9 mouse cellular contexts compared by ENCODE assay signal in the genomic region with DNA sequence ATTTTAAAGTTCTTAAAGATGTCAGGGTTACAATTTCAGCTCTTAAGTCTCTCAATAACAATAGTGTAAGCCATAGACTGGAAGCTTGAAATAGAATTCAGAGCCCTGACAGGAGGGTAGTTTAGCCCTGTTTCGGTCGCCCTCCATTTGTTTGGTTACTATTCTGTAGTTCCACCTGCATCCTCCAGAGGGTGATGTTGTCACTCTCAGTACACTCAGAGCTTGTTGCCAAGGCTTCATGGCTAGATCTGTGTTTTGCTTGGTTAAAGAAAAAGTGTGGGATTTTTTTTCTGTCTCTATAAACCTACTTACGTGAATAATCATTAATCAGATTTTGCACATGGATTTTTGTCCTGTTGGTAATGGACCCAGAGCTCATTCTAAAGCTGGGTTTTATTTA. TPM values are rescaled to one million over a fixed set of nuclear protein-coding genes. Genes with fewer than 3 reads are reported as not detected.
DNase-seq lines count a peak whose midpoint lies in the region; ATAC-seq and TF ChIP-seq lines count a peak whose summit lies in the region.
"Had no signal": no experiment of that assay in that cellular context is flagged by ENCODE, and none has a peak within 500 bp of the region (broad histone marks: within the 10 kb centered on the region; RNA-seq: fewer than 3 reads in every experiment).

No protein-coding gene starts in this region.

- WGBS in heart, embryonic 11.5 days (ENCODE audit: insufficient replicate concordance), result 29% methylated on average over 3 of the region's 3 CpGs
- 30% methylated on average over 3 of the region's 3 CpGs for WGBS in kidney, embryonic 15.5 days
- WGBS in lung, adult 2 months, result 19% methylated on average over 3 of the region's 3 CpGs
- 32% methylated on average over 3 of the region's 3 CpGs for WGBS in neural tube, embryonic 14.5 days

- no peaks in the 10 kb centered on the region for H3K36me3 ChIP-seq in heart, embryonic 11.5 days (ENCODE audit: control insufficient read depth, insufficient read depth, low read length)
- peaks cover 12% of the 10 kb centered on the region for H3K36me3 ChIP-seq in kidney, embryonic 15.5 days
- peaks cover 15% of the 10 kb centered on the region for H3K36me3 ChIP-seq in neural tube, embryonic 14.5 days (ENCODE audit: control insufficient read depth, insufficient read depth, low read length)

- H3K27ac ChIP-seq in heart, embryonic 11.5 days (ENCODE audit: low read depth, low read length), result no peak overlapping the region
- H3K27ac ChIP-seq in kidney, embryonic 15.5 days, result no peak overlapping the region
- H3K27ac ChIP-seq in neural tube, embryonic 14.5 days (ENCODE audit: low read depth, low read length), result no peak overlapping the region
- H3K27ac ChIP-seq: heart, embryonic 13.5 days had no signal

- ATAC-seq in heart, embryonic 11.5 days (replicated peaks; ENCODE audit: insufficient number of reproducible peaks, low FRiP score, low TSS enrichment), result 0 out of 2 replicates have a peak, but pooled peaks have one; percentile 52
- 0 out of 2 replicates have a peak, but pooled peaks have one; percentile 36 for ATAC-seq in kidney, embryonic 15.5 days (replicated peaks; ENCODE audit: low FRiP score)
- ATAC-seq in neural tube, embryonic 14.5 days (ENCODE audit: low read depth), result peak; percentile 85; the same call in 1 of the 2 replicates

- TF ChIP-seq CTCF in lung, adult 2 months (IDR thresholded peaks at IDR 0.05; ENCODE audit: insufficient read depth, low read length), result peak; percentile 45; the same call in 1 of the 2 replicates

- no peaks in the 10 kb centered on the region for H3K4me1 ChIP-seq in heart, embryonic 11.5 days (ENCODE audit: control insufficient read depth, insufficient read depth, low read length)
- H3K4me1 ChIP-seq in kidney, embryonic 15.5 days, result no peaks in the 10 kb centered on the region
- H3K4me1 ChIP-seq in lung, adult 2 months (ENCODE audit: control insufficient read depth, insufficient read depth, low read length), result no peaks in the 10 kb centered on the region
- no peaks in the 10 kb centered on the region for H3K4me1 ChIP-seq in neural tube, embryonic 14.5 days (ENCODE audit: control insufficient read depth, insufficient read depth, low read length)

- DNase-seq in adrenal gland, postnatal 10 days, result peak; percentile 72
- DNase-seq in adrenal gland, adult 8-10 months, result no peak
- peak; percentile 68 for DNase-seq in CD4-positive helper T cell, adult 2 months (ENCODE audit: low read depth, low spot score)
- peak; percentile 80 to 82 for DNase-seq in cerebellum, postnatal 14 days
- DNase-seq in lung, adult 2 months, result no peak

- no peak for TF ChIP-seq POLR2A in lung, adult 2 months (IDR thresholded peaks at IDR 0.05; ENCODE audit: borderline replicate concordance, extremely low read depth, low read depth, low read length)

- H3K4me3 ChIP-seq in heart, embryonic 11.5 days (ENCODE audit: low read depth, low read length), result no peak overlapping the region
- no peak overlapping the region for H3K4me3 ChIP-seq in kidney, embryonic 15.5 days (replicated peaks)
- H3K4me3 ChIP-seq in lung, adult 2 months (replicated peaks; ENCODE audit: extremely low read depth, low read depth, low read length), result no peak overlapping the region
- no peak overlapping the region for H3K4me3 ChIP-seq in neural tube, embryonic 14.5 days (ENCODE audit: low read depth, low read length)
- H3K4me3 ChIP-seq: heart, embryonic 13.5 days had no signal

- H3K4me2 ChIP-seq in heart, embryonic 11.5 days, result no peak overlapping the region
- no peak overlapping the region for H3K4me2 ChIP-seq in kidney, embryonic 15.5 days
- no peak overlapping the region for H3K4me2 ChIP-seq in neural tube, embryonic 14.5 days (ENCODE audit: low read depth, low read length)
- H3K4me2 ChIP-seq: heart, embryonic 13.5 days had no signal

- no peaks in the 10 kb centered on the region for H3K9me3 ChIP-seq in heart, embryonic 11.5 days (replicated peaks; ENCODE audit: control insufficient read depth, low read length)
- H3K9me3 ChIP-seq in kidney, embryonic 15.5 days (replicated peaks), result no peaks in the 10 kb centered on the region
- no peaks in the 10 kb centered on the region for H3K9me3 ChIP-seq in neural tube, embryonic 14.5 days (ENCODE audit: control insufficient read depth, low read length)

- no peak overlapping the region for H3K9ac ChIP-seq in heart, embryonic 11.5 days (ENCODE audit: low read depth, low read length)
- no peak overlapping the region for H3K9ac ChIP-seq in kidney, embryonic 15.5 days
- H3K9ac ChIP-seq in neural tube, embryonic 14.5 days (replicated peaks; ENCODE audit: low read depth, low read length), result no peak overlapping the region
- H3K9ac ChIP-seq: heart, embryonic 13.5 days had no signal

- H3K27me3 ChIP-seq in heart, embryonic 11.5 days (ENCODE audit: control insufficient read depth, insufficient read depth, low read length), result no peaks in the 10 kb centered on the region
- H3K27me3 ChIP-seq in kidney, embryonic 15.5 days, result no peaks in the 10 kb centered on the region
- no peaks in the 10 kb centered on the region for H3K27me3 ChIP-seq in neural tube, embryonic 14.5 days (ENCODE audit: control insufficient read depth, insufficient read depth, low read length)
- H3K27me3 ChIP-seq: heart, embryonic 13.5 days had no signal

RNA-seq across cellular contexts. Expression of a gene that starts 12.4 kb away (rescaled TPM):
- total RNA-seq in adrenal gland, postnatal 10 days (2021), result 1 to 10 TPM; 1.5 to 3.2 TPM
- 1 to 10 TPM; 2.7 to 4.0 (median 3.6) TPM for total RNA-seq in adrenal gland, adult 8-10 months (2022)
- 0.66 and 1.3 TPM in 2 replicates for polyA plus RNA-seq in heart, embryonic 11.5 days (2014; fragmentation: Nextera tagmentation; extraction: Ambion mirVana)
- 2.4 and 3.2 TPM in 2 replicates for polyA plus RNA-seq in kidney, embryonic 15.5 days (2015; fragmentation: Nextera tagmentation; extraction: Ambion mirVana)
- 10.4 and 14.9 TPM in 2 replicates for polyA plus RNA-seq in lung, adult 2 months (2012; rRNA removed)
- 0.95 and 1.9 TPM in 2 replicates for polyA plus RNA-seq in neural tube, embryonic 14.5 days (2014; fragmentation: Nextera tagmentation; extraction: Ambion mirVana)

RNA-seq across cellular contexts. Expression of a gene that starts 48.6 kb away (rescaled TPM):
- total RNA-seq in adrenal gland, postnatal 10 days (2021), result 10 to 100 TPM; 20.7 to 22.4 TPM
- total RNA-seq in adrenal gland, adult 8-10 months (2022), result 10 to 100 TPM; 57.6 to 67.3 (median 63.0) TPM
- 3.0 and 4.8 TPM in 2 replicates for polyA plus RNA-seq in heart, embryonic 11.5 days (2014; fragmentation: Nextera tagmentation; extraction: Ambion mirVana)
- polyA plus RNA-seq in kidney, embryonic 15.5 days (2015; fragmentation: Nextera tagmentation; extraction: Ambion mirVana), result 3.9 and 4.3 TPM in 2 replicates
- polyA plus RNA-seq in lung, adult 2 months (2012; rRNA removed), result 42.6 and 47.2 TPM in 2 replicates
- 33.2 and 35.6 TPM in 2 replicates for polyA plus RNA-seq in neural tube, embryonic 14.5 days (2014; fragmentation: Nextera tagmentation; extraction: Ambion mirVana)

Comparison
In these comparisons a context has a peak if more than half of its experiments do, and no peak if none do; other contexts are left out.
1. DNase-seq: peak in adrenal gland, postnatal 10 days (single experiment), CD4-positive helper T cell, adult 2 months (single experiment) and cerebellum, postnatal 14 days (2 of 2); none in adrenal gland, adult 8-10 months (single experiment) and lung, adult 2 months (single experiment).
2. Peak in every context shown above with its lines, with median percentiles within 50 percentile points of each other: ATAC-seq.